Mouse (Mus musculus) liver, embryonic 13.5 days (tissue): ENCODE data around the gene Atpaf2. TPM values are rescaled to one million over a fixed set of nuclear protein-coding genes. Genes with fewer than 3 reads are reported as not detected.
"Not testable (repeated sequence)": the region's sequence is repeated elsewhere in the genome, so short reads cannot be mapped to it uniquely, and the experiment has no call there.

ENCODE experiments used
- ATAC-seq: fragments of 200-750 bp; cut with Nextera tagmentation; 2 replicates; pipeline ENCODE4 v1.8.0; 2017; ENCODE audit warnings: low read depth, mild to moderate bottlenecking, moderate number of reproducible peaks, moderate library complexity
- DNase-seq: peaks from one replicate; pipeline ENCODE4 v3.0.0; 2022
- H3K27ac ChIP-seq: fragments of 300-500 bp; sonication (generic); 2 replicates; pipeline ENCODE4 v1.5.1; 2015; ENCODE audit warnings: moderate library complexity, mild to moderate bottlenecking, inconsistent platforms
- H3K27me3 ChIP-seq: fragments of 300-500 bp; sonication (generic); 2 replicates; pipeline ENCODE4 v1.6.1; 2015; ENCODE audit warnings: mild to moderate bottlenecking, inconsistent platforms
- H3K36me3 ChIP-seq: fragments of 300-500 bp; sonication (generic); 2 replicates; pipeline ENCODE4 v1.6.1; 2015; ENCODE audit warnings: mild to moderate bottlenecking, inconsistent platforms
- H3K4me1 ChIP-seq: fragments of 300-500 bp; sonication (generic); replicated peaks from 2 replicates; pipeline ENCODE4 v1.6.1; 2015; ENCODE audit warnings: inconsistent platforms
- H3K4me2 ChIP-seq: fragments of 300-500 bp; sonication (generic); 2 replicates; pipeline ENCODE4 v1.6.1; 2015; ENCODE audit warnings: inconsistent platforms, mild to moderate bottlenecking, moderate library complexity
- H3K4me3 ChIP-seq: fragments of 300-500 bp; sonication (generic); replicated peaks from 2 replicates; pipeline ENCODE4 v1.5.1; 2015; ENCODE audit warnings: mild to moderate bottlenecking, inconsistent platforms
- H3K9ac ChIP-seq: fragments of 300-500 bp; sonication (generic); 2 replicates; pipeline ENCODE4 v1.6.1; 2015; ENCODE audit warnings: mild to moderate bottlenecking, inconsistent platforms
- H3K9me3 ChIP-seq: fragments of 300-500 bp; sonication (generic); replicated peaks from 2 replicates; pipeline ENCODE4 v1.6.1; 2016; ENCODE audit warnings: inconsistent platforms
- WGBS: fragments of 180-500 bp; shearing (Covaris S2); methylation state at CpG from one replicate; pipeline ENCODE4 v1.1.7; 2015; ENCODE audit not compliant: insufficient replicate concordance; 5-methylcytosine and 5-hydroxymethylcytosine counted together
- polyA plus RNA-seq: library from polyadenylated mRNA; unstranded; fragments of >200 nt; fragmentation: Nextera tagmentation; extraction: Ambion mirVana; gene quantifications from 2 replicates; pipeline ENCODE4 v1.2.1, GENCODE M21; 2015

Gene Atpaf2
- 43.5 and 44.0 TPM in 2 replicates for polyA plus RNA-seq

- peak within 1 kb of the TSS; percentile 89 for H3K4me2 ChIP-seq
- under 1% methylated on average over 39 of the region's 39 CpGs for WGBS
- no peaks in the 10 kb centered on the region for H3K27me3 ChIP-seq
- no peaks in the 10 kb centered on the region for H3K9me3 ChIP-seq
- peaks cover 41% of the 10 kb centered on the region for H3K4me1 ChIP-seq
- peak; percentile 43 for DNase-seq
- peak within 1 kb of the TSS; percentile 94 for H3K9ac ChIP-seq
- no peaks in the 10 kb centered on the region; the same call in 1 of the 2 replicates for H3K36me3 ChIP-seq
- peak within 1 kb of the TSS; percentile 91 for H3K4me3 ChIP-seq
- H3K27ac ChIP-seq: peak within 1 kb of the TSS; percentile 89
- ATAC-seq: peak; percentile 35
Measured at GRCm38 (mm10) chr11:60417717-60418472, at the start of gene Atpaf2. TSS of gene Atpaf2 (minus strand) at chr11:60418457.

DNA sequence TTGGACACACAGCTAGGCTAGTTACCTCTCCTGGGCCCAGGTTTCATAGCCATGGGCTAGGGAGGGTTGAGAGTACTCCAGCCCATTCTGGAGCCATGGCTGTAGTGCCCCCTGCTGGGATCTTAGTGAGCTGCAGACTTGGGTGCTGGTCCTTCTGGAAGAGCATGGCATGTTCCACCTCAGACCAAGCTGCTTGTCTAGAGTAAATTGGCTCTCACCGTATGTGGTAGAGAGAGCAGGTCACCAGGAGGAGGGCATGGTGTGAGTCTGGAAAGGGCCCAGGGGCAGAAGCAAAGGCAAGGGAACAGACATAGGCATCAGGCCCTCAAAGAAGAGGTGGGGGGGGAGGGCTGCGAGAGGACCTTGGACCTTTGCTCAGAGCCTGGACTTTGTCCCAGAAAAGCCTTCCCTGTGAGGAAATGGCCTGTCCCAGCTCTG lies 47.7 kb upstream of the Atpaf2 start:
- Histone ChIP-seq H3K4me1 (peaks cover 4% of the 10 kb centered on the region; the same call in 1 of the 2 replicates), H3K4me3 (no peak overlapping the region), H3K4me2 (no peak overlapping the region), H3K9ac (no peak overlapping the region), H3K36me3 (peaks cover 88% of the 10 kb centered on the region), H3K27me3 (no peaks in the 10 kb centered on the region), H3K27ac (no peak overlapping the region), H3K9me3 (no peaks in the 10 kb centered on the region)
- ATAC-seq: 0 out of 2 replicates have a peak, but pooled peaks have one; percentile 30
- 77% methylated on average over 2 of the region's 2 CpGs for WGBS
- DNase-seq: no peak

GRCm38 (mm10) chr11:60457973-60458372 lies 39.7 kb upstream of the Atpaf2 start:
- H3K4me3 ChIP-seq: no peak overlapping the region
- DNase-seq: no peak
- H3K27me3 ChIP-seq: no peaks in the 10 kb centered on the region
- ATAC-seq: no peak
- H3K9ac ChIP-seq: no peak overlapping the region
- no peak overlapping the region for H3K27ac ChIP-seq
- peaks cover 23% of the 10 kb centered on the region for H3K4me1 ChIP-seq
- 69% methylated on average over 1 of the region's 1 CpGs for WGBS
- H3K36me3 ChIP-seq: peaks cover 71% of the 10 kb centered on the region
- H3K4me2 ChIP-seq: no peak overlapping the region
- H3K9me3 ChIP-seq: no peaks in the 10 kb centered on the region

GRCm38 (mm10) chr11:60454745-60455087 lies 36.5 kb upstream of the Atpaf2 start:
- under 1% methylated on average over 17 of the region's 17 CpGs for WGBS
- H3K4me1 ChIP-seq: peaks cover 23% of the 10 kb centered on the region
- ATAC-seq (peak; percentile 54), DNase-seq (no peak)
- H3K36me3 ChIP-seq: peaks cover 38% of the 10 kb centered on the region
- H3K4me3 ChIP-seq: peak overlapping the region; percentile 80
- H3K9me3 ChIP-seq: no peaks in the 10 kb centered on the region
- peak overlapping the region; percentile 85 for H3K9ac ChIP-seq
- no peaks in the 10 kb centered on the region for H3K27me3 ChIP-seq
- H3K4me2 ChIP-seq: peak overlapping the region; percentile 88
- peak overlapping the region; percentile 59 for H3K27ac ChIP-seq

DNA sequence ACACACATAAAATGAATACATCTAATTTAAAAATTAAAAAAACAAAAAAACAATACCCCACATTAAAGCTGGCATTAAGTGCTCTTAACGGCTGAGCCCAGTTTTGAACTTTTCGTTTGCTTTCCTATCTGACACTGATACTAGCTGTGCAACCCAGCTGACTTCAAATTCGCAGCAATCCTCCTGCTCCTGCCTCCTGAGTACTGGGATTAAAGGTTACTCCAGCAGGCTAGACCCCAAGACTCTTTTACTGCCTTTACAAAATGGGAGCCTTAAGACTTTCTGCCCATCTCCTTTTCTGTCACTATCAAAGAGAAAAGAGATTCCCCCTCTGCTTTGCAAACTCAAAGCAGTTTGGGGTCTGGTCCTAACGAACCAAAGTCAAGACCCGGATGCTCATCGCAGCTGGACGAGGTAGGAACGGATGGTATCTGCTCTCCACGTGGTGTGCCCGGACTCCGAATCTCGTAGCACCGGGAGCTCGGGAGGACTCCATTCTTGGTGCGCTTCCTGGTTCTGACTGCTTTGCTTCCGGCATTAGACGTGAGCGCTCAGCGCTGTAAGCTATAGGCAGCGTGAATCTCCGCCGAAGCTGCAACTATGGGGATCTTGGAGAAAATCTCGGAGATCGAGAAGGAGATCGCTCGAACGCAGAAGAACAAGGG lies 36.0 kb upstream of the Atpaf2 start, which contains the start of gene Drg2:
Gene Drg2, plus strand, starts transcription at position 512 of the 665 bp plus-strand sequence.
- peak within 1 kb of the TSS; percentile 80 for H3K4me3 ChIP-seq
- H3K27me3 ChIP-seq: no peaks in the 10 kb centered on the region
- 4% methylated on average over 27 of the region's 27 CpGs for WGBS
- peak; percentile 89 for ATAC-seq
- peaks cover 33% of the 10 kb centered on the region for H3K36me3 ChIP-seq
- peaks cover 23% of the 10 kb centered on the region for H3K4me1 ChIP-seq
- H3K9me3 ChIP-seq: no peaks in the 10 kb centered on the region
- peak within 1 kb of the TSS; percentile 85 for H3K9ac ChIP-seq
- H3K27ac ChIP-seq: peak within 1 kb of the TSS; percentile 59
- peak within 1 kb of the TSS; percentile 88 for H3K4me2 ChIP-seq
- peak; percentile 75 for DNase-seq

DNA sequence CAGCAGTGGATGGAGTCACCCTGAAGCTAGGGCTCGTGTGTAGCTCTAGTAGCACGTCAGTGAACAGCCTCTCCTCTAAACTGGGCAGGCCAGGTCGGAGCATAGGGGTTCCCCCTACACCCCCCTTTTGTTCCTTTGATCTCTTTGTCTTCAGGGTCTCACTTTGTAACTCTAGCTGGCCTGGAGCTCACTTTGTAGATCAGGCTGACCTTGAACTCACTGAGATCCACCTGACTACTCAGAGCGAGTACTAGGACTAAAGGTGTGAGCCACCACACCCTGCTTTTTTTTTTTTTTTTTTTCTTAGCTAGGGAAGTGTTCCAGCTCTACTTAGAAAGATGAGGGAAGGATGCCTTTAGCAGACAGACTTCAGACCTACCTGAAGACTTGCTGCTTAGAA lies 25.8 kb upstream of the Atpaf2 start:
- Histone ChIP-seq H3K27me3 (no peaks in the 10 kb centered on the region), H3K9ac (no peak overlapping the region), H3K4me2 (no peak overlapping the region), H3K36me3 (peaks cover 40% of the 10 kb centered on the region), H3K4me3 (no peak overlapping the region), H3K9me3 (no peaks in the 10 kb centered on the region), H3K27ac (no peak overlapping the region), H3K4me1 (no peaks in the 10 kb centered on the region)
- DNase-seq: no peak
- ATAC-seq: no peak
- WGBS: 87% methylated on average over 4 of the region's 4 CpGs

DNA sequence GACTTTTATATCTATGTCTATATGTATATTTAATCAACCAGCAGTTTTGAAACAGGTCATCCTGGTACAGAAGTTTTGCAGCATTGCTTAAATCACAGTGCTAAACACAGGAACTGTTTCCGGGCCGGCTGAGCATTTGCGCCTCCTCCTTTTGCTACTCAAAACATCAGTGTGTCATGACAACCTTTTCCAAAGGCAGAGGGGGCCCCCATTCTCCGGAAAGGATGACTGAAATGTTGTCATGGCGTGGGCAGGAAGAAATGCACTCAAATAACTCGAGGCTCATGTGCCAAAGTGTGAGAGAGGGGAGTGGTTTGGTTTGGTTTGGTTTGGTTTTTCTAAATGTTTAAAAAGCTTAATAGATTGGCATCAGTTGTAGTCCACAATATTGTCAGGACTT lies 24.6 kb upstream of the Atpaf2 start:
- Histone ChIP-seq H3K4me1 (no peaks in the 10 kb centered on the region), H3K9me3 (no peaks in the 10 kb centered on the region), H3K4me2 (no peak overlapping the region), H3K27ac (no peak overlapping the region), H3K4me3 (no peak overlapping the region), H3K36me3 (peaks cover 49% of the 10 kb centered on the region), H3K9ac (no peak overlapping the region), H3K27me3 (no peaks in the 10 kb centered on the region)
- DNase-seq: no peak
- no peak for ATAC-seq
- 76% methylated on average over 6 of the region's 6 CpGs for WGBS

GRCm38 (mm10) chr11:60440176-60440575 lies 21.9 kb upstream of the Atpaf2 start:
- H3K9ac ChIP-seq: no peak overlapping the region
- H3K4me2 ChIP-seq: no peak overlapping the region
- no peak for DNase-seq
- no peak for ATAC-seq
- peaks cover 74% of the 10 kb centered on the region for H3K36me3 ChIP-seq
- H3K4me3 ChIP-seq: no peak overlapping the region
- H3K27me3 ChIP-seq: no peaks in the 10 kb centered on the region
- peaks cover 4% of the 10 kb centered on the region for H3K4me1 ChIP-seq
- H3K27ac ChIP-seq: no peak overlapping the region
- H3K9me3 ChIP-seq: no peaks in the 10 kb centered on the region
- 62% methylated on average over 7 of the region's 7 CpGs for WGBS

GRCm38 (mm10) chr11:60439621-60440020 lies 21.4 kb upstream of the Atpaf2 start:
- not testable (repeated sequence) for H3K9ac ChIP-seq, H3K4me3 ChIP-seq, H3K4me2 ChIP-seq, H3K27me3 ChIP-seq, ATAC-seq, DNase-seq, H3K9me3 ChIP-seq, H3K4me1 ChIP-seq, H3K27ac ChIP-seq
- peaks cover 80% of the 10 kb centered on the region for H3K36me3 ChIP-seq
- 54% methylated on average over 1 of the region's 1 CpGs for WGBS

- Histone ChIP-seq H3K4me3 (no peak overlapping the region), H3K9me3 (no peaks in the 10 kb centered on the region), H3K4me1 (peaks cover 19% of the 10 kb centered on the region), H3K36me3 (peaks cover 84% of the 10 kb centered on the region), H3K27ac (no peak overlapping the region), H3K27me3 (no peaks in the 10 kb centered on the region), H3K4me2 (no peak overlapping the region), H3K9ac (no peak overlapping the region)
- DNase-seq: no peak
- WGBS: 62% methylated on average over 3 of the region's 3 CpGs
- ATAC-seq: no peak
Measured at GRCm38 (mm10) chr11:60436618-60437017, 18.4 kb upstream of the Atpaf2 start.

GRCm38 (mm10) chr11:60435133-60435532 lies 16.9 kb upstream of the Atpaf2 start:
- no peak for DNase-seq
- Histone ChIP-seq H3K36me3 (peaks cover 80% of the 10 kb centered on the region), H3K27me3 (no peaks in the 10 kb centered on the region), H3K4me2 (no peak overlapping the region), H3K4me3 (no peak overlapping the region), H3K9ac (no peak overlapping the region), H3K9me3 (no peaks in the 10 kb centered on the region), H3K27ac (no peak overlapping the region), H3K4me1 (peaks cover 19% of the 10 kb centered on the region)
- 32% methylated on average over 1 of the region's 1 CpGs for WGBS
- ATAC-seq: 0 out of 2 replicates have a peak, but pooled peaks have one; percentile 60
